Mouse (Mus musculus): ENCODE data around the gene Tmprss12.
"Not testable (repeated sequence)": the region's sequence is repeated elsewhere in the genome, so short reads cannot be mapped to it uniquely, and the experiment has no call there.

The Tmprss12 gene

DNA sequence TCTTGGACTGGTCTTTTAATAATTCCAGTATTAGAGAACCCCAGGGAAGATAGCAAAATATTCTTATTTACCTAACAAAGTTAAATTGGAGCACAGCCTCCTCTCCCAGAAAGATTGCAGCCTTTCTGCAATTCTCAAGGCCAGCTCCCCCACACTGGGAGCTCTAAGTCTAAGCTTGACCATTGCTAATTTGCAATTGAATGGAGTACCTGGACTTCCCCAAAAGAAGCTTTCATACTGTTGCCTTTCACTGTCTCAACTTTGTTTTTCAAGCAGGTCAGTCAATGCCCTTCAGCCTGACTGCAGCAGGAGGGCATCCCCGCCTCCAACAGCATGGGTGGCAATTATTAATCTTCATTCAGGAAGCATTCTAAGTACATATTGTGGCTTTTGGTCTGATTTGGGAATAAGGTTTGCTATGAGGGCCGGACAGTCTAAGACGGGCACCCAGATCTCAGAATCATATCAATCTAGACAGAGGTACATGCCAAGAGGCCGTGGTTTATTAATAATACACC is 6.8 kb upstream of the Tmprss12 start:
- DNase-seq (ENCODE audit: low spot score in 2 of 2): not testable (repeated sequence)

DNA sequence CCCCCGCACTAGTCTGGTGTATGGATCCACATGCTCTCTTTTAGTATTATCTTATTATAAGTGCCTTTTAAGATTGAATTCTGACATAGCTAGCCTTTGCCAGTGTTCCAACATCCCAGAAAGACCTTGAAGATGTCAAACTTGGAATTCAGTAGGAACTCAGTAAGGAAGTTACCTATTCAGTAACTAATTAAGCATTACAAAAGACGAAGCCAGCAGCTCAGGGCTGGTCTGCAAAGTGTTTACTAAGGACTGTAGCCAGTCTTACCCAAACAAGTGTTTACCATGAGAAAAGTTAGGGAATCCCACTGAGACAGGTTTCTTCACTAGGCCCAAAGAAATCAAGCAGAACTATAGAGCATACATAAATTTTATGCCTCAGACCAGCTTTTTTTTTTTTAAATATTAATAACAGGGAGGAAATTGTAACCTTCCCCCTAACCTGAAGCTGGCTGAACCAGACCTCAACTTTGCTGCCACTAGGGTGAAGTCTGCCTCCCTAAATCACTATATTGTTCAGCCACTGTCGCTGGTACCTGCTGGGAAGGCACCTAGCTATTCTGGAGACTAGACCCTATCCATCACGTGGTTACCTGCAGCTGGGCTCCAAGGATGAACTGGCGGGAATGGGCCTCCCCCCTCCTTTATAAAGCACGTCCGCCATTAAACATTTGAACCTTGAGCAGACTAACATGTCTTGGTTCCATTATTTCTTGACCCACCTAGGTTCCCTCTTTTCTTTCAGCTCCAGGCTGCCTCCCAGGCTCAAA is 5.7 kb upstream of the Tmprss12 start:
- DNase-seq (ENCODE audit: low spot score in 2 of 2): no peak

DNA sequence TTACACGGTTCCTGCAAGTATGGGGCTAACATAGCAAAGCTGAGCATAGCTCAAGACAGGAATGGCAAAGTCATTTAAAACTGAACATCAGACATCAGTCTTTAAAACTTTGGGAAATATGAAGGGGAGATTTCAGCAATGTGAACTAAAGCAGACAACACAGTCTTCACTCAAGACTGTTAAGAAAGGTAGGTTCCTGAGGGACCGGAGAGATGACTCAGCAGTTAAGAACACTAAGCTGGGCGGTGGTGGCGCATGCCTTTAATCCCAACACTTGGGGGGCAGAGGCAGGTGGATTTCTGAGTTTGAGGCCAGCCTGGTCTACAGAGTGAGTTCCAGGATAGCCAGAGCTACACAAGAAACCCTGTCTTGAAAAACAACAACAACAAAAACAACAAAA is 4.2 kb upstream of the Tmprss12 start:
- DNase-seq (ENCODE audit: low spot score in 2 of 2): no peak

GRCm38 (mm10) chr15:100277586-100277985 is 3.1 kb upstream of the Tmprss12 start:
- DNase-seq (ENCODE audit: low spot score in 2 of 2): no peak

GRCm38 (mm10) chr15:100288980-100289379 is 8.3 kb downstream of the Tmprss12 start:
- no peak for DNase-seq (ENCODE audit: low spot score in 2 of 2)

- no peak for DNase-seq (ENCODE audit: low spot score in 2 of 2)
Observed at GRCm38 (mm10) chr15:100290858-100291257, 10.2 kb downstream of the Tmprss12 start.

DNA sequence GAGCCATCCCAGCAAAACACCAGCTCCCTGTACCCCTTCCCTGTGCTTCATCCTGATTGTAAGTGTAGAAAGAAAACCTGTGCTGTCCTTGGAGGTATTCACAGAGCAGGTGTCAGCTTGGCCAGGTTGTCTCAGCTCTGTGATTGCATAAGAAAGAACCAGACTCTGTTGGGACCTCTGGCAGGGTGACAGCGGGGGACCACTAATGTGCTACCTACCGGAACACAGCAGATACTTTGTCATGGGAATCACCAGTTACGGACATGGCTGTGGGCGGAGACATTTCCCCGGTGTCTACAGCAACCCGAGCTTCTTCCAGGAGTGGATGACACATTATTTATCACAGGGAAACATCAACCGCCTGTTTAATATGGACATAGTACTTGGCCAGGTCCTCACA is 11.7 kb downstream of the Tmprss12 start:
- DNase-seq (ENCODE audit: low spot score in 2 of 2): no peak

GRCm38 (mm10) chr15:100297856-100298255 is 17.2 kb downstream of the Tmprss12 start:
- no peak for DNase-seq (ENCODE audit: low spot score in 2 of 2)

DNA sequence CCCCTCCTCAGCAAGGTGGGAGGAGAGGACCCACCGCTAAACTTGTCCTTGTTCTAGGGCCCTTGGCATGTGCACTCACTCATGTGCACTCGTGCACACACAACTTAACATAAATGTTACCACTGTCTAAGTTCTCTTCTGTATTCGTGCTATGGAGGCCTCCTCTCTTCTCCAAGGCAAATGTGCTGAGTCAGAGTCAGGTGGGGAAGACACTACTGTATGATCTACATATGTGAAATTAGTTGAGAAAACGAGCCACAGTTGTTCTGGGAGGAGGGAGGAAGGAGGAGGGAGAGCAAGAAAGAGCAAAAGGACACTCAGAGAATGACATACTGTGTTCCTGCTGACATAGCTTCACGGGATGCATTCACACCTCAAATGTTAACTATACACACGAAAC is 19.9 kb downstream of the Tmprss12 start:
- no peak for DNase-seq (ENCODE audit: low spot score in 2 of 2)

- no peak for DNase-seq (ENCODE audit: low spot score in 2 of 2)
Observed at GRCm38 (mm10) chr15:100301556-100301955, 20.9 kb downstream of the Tmprss12 start.

DNA sequence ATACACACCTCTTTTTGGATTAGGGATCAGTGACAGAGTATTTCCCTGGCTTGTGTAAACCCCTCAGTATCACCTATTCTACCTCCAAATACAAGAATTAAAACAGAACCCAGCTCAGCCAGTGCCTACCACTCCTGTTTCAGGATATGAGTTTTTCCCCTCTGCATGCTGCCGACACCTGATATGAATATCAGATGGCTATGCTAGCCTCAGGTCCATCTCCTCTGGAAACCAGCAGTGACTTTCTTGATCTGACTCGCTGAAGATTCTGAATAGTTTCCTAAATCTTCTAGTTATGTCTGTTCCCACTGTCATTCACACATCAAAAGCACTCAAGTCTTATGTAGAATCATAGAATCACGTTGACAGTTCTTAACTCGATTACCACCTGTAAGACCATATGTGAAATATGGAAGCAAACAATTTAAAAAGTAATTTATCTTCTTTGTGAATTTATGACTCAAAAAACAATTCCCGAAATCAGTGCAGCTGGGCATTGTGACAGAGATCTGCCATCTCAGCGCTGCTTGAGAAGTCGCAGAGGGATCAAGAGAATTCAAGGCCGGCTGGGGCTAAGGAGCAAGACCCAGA is 22.9 kb downstream of the Tmprss12 start:
- DNase-seq (ENCODE audit: low spot score in 2 of 2): no peak

DNA sequence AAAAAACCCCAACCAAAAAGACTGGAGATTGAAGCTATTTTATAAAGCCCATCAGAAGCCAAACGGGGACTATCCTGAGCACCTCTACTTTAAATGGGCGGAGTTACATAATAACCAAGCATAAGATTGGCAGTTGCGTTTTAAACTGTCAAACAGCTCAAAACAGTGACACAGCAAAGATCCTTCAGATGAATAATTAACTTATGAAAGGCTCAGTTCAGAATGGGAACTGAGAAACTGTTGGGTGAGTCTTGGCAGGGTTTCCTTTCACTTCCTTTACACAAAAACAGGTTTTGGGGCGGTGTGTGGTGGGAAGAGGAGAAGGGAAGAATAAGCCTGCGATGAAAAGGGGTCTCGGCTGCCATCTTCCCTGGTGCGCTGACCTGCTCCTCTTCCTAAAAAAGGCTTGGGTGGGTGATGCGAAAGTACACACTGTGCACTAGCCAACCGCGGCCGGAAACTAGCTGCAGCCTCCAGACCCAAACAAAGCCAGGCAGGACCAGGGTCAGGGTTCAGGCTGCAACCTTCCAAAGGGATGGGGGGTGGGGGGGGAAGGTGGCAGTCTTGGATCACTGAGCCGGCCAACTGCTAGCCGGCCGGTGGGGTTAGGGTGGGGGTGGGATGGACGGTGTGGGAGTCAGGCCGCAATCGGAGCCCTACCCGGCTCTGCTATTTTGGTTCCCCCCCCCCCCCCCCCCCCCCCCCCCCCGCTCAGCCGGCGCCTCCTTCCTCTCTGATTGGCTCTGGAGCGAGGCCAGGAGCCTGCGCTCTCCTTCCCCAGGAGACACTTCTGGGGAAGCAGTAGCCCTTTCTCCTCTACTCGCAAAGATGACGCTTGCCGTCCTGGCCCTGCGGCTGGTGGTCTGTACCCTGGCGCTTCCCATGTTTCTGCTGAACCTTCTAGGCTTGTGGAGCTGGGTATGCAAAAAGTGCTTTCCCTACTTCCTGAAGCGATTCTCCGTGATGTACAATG is 23.7 kb downstream of the Tmprss12 start, which contains the start of gene Mettl7a1:
Mettl7a1 (plus strand) TSS at position 122 of the 973 bp plus-strand sequence.
- peak; percentile 64 to 78 for DNase-seq (ENCODE audit: low spot score in 2 of 2)

GRCm38 (mm10) chr15:100306201-100306600 is 25.6 kb downstream of the Tmprss12 start:
- DNase-seq (ENCODE audit: low spot score in 2 of 2): no peak

GRCm38 (mm10) chr15:100307438-100308096 is 26.9 kb downstream of the Tmprss12 start:
- not testable (repeated sequence) for DNase-seq (ENCODE audit: low spot score in 2 of 2)

GRCm38 (mm10) chr15:100312346-100312745 is 31.7 kb downstream of the Tmprss12 start:
- no peak for DNase-seq (ENCODE audit: low spot score in 2 of 2)

DNA sequence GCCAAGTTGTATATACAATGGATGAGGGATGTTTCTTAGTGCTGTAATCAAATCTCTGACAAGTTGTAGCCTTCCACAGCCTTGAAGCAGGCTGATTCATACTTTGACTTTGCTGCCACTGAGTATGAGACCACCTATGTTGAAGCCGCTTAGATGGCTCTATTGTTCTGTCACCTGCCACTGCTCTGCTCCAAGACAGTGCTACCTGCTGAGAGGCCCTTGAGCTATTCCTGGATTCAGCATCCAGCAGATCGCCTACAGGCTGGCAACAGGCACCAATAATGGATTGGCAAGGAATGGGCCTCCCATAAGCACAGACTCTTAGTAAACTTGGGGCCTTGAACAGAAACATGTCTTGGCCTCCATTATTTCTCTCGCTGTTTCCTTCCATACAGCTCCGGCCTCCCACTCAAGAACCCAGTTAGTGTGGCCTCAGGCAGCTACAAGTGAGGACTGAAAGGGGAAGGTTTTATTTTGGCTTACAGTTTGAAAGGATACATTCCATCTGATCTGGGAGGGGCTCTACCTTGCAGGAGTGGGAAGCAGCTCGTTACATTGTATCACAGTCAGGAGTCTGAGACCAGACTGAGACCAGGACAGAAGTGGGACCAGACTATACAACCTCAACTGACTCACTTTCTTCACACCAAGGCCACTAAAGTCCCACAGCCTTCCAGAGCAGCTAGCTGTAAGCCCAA is 34.0 kb downstream of the Tmprss12 start:
- no peak for DNase-seq (ENCODE audit: low spot score in 2 of 2)

DNA sequence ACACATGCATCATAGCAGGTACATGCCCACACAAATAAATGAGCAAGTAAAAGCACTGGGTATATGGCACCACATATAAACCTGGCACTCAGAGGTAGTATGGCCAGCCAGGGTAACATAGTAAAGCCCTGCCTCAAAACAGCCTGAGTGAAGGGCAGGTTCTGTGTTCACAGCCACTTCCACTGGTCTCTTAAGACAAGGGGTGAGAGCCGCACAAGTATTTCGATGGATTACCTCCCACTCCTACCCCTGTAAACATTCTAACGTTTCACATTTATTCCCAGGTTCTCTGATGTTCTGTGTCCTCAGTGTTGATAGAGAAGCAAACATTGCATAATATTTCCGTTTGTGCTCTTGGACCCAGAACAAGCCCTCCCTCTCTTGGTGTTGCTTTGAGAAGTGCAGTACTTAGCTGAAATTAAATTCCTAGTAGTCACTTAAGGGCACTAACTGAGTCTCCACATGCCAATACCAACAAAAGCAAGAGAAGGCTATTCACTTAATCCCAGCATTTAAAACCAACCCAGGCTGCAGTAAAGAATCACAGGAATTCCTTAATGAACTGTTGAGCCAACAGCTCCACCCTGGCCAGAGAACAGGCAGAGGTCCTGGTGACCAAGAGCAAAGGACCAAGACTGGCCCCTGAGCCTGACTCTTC is 37.5 kb downstream of the Tmprss12 start:
- DNase-seq (ENCODE audit: low spot score in 2 of 2): not testable (repeated sequence)

GRCm38 (mm10) chr15:100319884-100320283 is 39.2 kb downstream of the Tmprss12 start:
- DNase-seq (ENCODE audit: low spot score in 2 of 2): no peak

GRCm38 (mm10) chr15:100320295-100320905 is 39.8 kb downstream of the Tmprss12 start:
- DNase-seq (ENCODE audit: low spot score in 2 of 2): peak in 1 of 2 experiments; percentile 24

- DNase-seq (ENCODE audit: low spot score in 2 of 2): peak in 1 of 2 experiments; percentile 52
Observed at GRCm38 (mm10) chr15:100321134-100321533, 40.5 kb downstream of the Tmprss12 start.

Data from urinary bladder, adult 18-20 months (tissue).